Mouse (Mus musculus) adrenal gland, adult 18-20 months (tissue): ENCODE measurements around the gene Pgf. TPM values are rescaled to one million over a fixed set of nuclear protein-coding genes. Genes with fewer than 3 reads are reported as not detected.

Experiments used
- DNase-seq, 2 experiments: peaks; one replicate each; pipeline ENCODE4 v3.0.0; 2021 to 2022; ENCODE audit warnings: low spot score in 2 of 2
- long read RNA-seq, 2 experiments: library from polyadenylated mRNA; stranded (forward); transcript quantifications; one replicate each; pipeline ENCODE4 v2.0.0; 2021
- total RNA-seq, 2 experiments: library from RNA; stranded (reverse); gene quantifications; 1 replicate in 1 of 2; 2 replicates in 1 of 2; pipeline ENCODE4 v1.2.3; 2021

Gene Pgf
- total RNA-seq = 1 to 10 TPM in 1 of 2 experiments, under 1 TPM in 1; 0.30 to 1.4 TPM
- long read RNA-seq, experiment 1, partial matches to known transcripts = 0 of 1 reads
- long read RNA-seq, experiment 1, other reads (novel, unspliced or antisense) = 0 of 1 reads
- long read RNA-seq, experiment 2, partial matches to known transcripts = 0 of 1 reads
- long read RNA-seq, experiment 2, other reads (novel, unspliced or antisense) = 1 of 1 reads

DNA sequence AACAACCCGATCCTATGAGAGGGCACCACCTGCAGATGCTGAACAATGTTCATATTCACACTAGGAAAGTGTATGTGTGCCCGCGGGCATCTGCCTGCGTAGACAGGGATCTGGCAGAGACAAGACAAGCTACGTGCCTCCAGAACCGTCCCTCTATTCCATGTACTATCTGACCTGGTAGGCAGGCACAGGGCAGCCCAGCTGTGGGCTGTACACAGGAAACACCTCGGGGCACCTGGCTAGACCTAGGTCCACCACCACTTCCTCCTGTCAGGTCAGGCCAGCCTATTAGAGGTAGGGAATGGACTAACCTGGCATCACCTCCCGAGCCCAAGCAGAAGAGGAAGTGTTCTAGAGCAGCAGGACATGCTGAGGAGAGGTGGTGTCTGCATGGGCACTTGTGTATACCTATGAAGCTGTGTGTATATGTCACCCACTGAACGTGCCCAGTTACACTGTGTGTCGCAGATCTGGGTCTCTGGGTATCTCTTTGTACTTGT, at the start of gene Pgf:
Pgf (minus strand) TSS at position 51 of the 500 bp plus-strand sequence.
- no peak for DNase-seq

DNA sequence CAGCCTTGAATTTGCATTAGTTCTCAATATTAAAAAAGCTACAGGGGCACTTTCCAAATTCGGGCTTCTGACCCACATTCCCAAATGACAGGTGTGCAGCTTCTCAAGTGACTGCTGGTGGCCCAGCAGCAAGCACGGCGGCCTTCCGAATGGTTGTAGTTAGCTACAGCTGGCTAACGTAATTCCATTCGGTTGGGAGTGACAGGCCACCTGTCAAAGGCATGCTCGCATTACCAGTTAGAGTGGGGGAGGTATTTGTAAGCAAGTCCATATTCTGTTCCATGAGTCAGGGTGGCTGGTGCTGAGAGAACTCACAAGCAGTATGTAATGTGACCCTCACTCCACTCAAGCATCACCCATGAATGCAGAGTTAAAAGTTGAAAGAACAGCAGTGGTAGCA, 49.6 kb upstream of the Pgf start:
- no peak for DNase-seq

DNA sequence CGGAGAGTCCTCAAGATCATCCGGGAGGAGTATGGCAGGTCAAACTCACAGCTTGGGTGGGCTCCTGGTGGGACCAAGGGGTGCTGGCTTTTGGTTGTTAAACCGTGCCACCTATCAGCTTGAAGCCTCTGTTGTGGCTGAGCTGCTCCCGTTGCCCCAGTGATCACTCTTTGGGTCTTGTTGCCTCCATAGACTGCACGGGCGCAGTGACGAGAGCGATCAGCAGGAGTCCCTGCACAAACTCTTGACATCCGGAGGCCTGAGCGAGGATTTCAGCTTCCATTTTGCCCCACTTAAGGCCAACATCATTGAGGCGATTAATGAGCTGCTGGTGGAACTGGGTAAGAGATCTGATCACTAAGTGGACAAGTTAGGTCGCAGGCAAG, 42.3 kb upstream of the Pgf start:
- DNase-seq = no peak

DNA sequence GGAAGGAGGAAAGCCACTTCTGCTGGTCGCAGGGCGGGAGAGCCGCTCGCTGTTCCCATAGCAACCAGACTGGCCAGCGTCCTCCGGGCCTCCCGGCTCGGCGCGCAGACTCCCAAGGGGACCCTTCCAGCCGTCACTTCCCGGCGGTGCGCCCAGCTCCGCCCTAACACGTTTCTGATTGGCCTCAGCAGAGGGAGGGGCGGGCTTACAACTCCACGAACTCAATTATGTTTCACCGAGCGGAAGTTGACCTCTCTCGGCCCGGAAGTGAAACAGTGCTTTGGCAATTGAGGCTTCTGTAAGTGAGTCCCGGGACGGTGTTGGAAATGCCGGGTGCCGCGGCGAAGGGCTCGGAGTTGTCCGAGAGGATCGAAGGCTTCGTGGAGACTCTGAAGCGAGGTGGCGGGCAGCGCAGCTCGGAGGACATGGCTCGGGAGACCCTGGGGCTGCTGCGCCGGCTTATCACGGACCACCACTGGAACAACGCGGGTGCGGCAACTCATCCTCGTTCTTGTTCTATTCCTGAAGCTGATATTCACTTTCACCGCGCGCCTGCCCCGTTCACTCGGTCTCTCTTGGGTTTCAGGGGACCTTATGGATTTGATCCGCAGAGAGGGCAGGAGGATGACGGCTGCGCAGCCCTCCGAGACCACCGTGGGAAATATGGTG, 41.8 kb upstream of the Pgf start, which contains the start of gene Eif2b2:
Eif2b2 (plus strand) TSS at position 246 of the 669 bp plus-strand sequence.
- DNase-seq = peak; percentile 95

DNA sequence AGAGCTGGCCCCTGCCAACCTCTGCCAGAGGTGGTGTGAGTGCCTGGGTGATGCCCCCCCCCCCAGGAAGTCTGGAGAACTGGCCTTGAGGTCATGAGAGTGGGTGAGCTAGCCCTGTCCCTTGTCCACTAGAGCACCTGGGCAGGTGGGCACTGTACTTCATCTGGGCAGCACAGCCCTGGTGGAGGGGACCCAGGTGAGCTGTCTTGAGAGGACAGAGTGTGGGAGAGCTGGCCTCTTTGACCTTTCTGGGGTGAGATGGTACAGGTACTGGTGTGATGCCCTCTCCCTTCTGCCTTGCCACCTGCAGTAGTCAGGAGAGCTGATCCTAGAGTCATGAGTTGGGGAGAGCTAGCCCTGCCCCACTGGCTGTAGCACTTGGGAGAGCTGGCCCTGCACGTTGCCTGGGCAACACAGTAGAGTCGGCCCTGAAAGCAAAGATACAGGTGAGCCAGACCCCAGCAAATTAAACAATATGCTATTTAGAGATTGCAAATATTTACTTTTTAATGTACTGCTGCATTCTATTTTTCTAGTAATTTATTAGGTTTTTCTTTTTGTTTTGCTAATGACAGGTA, 40.2 kb upstream of the Pgf start:
- DNase-seq = no peak

DNA sequence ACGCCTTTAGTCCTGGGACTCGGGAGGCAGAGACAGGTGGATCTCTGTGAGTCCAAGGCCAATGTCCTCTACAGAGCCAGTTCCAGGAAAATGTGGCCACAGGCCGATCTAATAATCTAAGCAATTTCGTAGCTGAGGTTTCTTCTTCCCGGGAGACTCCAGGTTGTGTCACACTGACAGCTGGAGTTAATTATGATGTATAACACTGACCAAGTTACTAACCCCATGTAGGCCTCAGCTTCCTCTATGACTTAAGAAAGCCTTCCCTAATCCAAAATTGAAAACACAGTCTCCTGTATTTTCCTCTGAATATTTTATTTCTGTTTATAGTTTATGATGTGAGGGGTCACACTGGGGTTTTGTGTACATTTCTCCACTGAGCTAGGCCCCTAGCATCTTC, 37.4 kb upstream of the Pgf start:
- no peak for DNase-seq

DNA sequence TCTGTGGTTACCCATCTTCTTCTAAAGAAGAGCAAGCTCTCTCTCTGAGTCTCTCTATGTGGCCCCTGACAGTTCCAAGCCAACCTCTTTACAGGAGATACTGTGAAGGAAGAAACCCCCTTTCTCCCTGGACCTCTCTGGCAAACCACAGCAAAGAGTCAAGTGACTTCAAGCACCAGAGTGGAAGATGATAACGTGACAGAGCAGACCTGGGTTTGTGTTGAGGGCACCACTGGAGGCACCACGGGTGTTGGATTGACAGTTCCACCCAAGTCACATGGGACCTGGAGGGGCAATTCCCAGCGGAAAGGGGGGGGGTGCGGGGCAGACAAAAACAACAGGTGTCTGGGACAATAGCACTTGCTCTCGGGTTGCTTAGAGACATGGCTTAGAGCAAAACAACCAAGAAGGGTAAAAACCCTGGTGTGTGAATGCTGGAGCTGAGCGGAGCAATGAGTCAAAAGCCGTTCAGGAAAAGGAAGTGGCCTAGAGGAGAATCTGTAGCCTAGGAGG, 31.2 kb upstream of the Pgf start:
- DNase-seq = no peak

DNA sequence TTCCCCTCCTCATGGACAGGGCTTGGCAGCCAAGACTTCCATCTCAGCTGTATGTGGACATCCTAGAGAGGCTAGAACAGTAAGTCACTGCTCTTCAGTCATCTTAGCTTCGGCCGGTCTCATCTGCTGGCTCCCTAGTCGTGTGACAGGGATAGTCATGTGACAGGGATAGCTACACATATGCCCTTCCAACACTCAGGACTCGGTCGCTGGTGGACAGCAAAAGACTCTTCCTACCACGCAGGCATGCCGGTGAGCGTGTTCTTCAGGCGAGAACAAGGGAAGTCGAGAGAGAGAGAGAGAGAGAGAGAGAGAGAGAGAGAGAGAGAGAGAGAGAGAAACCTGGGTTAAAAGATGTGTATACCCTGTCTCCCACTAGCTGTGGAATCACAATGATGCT, 27.8 kb upstream of the Pgf start:
- no peak for DNase-seq

DNA sequence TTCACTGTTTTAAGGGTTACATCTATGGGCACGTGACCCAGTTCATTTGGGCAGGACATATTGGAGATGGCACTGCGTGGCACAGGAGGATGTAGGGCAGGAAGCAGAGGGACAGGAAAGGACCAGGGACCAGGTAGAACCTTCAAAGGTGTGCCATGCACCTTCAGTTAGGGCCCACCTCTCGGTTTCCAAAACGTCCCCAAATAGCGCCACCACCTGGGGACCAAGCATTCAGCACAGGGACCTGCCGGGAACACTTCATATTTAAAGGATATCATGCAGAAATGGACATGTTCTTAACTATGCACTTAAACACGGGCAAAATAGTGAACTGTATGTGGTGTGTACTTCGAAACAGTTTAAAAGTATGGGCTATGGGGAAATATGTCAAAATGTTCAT, 26.5 kb upstream of the Pgf start:
- no peak for DNase-seq

DNA sequence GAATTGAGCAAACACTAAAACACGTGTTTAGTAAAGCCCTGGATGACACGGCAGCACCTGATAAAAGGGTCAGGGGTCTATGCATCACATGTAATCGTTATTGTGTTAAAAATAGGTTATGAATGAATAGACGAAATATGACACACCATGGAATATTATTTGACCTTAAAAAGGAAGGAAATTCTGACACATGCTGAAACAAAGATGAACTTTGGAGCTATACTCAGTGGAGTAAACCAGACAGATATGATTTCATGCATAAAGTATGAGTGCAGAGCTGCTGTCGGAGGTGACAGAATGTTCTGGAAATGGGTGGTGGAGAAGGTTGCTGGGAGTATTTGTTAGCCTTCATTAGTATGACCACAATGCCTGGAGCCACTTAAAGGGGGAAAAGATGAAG, 26.1 kb upstream of the Pgf start:
- no peak for DNase-seq

DNA sequence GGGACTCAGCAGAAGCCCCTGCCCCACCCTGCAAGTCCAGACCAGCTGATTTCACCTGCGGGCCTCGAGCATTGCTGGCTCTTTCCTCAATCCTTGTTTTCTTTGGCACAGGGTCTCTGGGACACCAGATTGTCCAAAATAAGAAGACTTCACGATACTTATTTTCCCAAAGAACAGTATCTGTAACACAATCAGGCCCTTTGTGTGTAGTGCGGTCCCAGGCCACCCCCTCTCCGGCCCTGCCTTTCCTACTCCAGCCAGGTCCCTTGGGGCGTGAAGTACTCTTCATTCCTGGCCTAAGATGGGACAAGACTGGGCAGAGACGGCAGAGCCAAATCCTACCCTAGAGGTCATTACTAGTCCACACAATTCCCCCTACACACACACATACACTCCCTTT, 24.6 kb upstream of the Pgf start:
- DNase-seq = no peak

DNA sequence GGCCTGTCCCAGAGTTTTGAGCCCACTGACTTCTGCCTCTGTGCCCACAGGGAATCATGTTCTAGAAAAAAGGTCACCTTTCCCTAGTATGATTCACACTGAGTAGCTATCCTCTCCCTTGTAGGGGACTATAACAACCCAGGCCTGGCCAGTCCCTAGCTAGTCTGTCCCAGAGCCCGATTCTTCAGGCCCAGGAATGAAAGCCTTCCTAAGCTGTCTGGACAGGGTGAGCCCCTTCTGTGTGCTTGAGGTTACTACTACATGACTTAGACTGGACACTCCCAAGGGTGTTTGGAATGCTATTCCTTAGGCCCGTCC, 24.2 kb upstream of the Pgf start:
- no peak for DNase-seq

DNA sequence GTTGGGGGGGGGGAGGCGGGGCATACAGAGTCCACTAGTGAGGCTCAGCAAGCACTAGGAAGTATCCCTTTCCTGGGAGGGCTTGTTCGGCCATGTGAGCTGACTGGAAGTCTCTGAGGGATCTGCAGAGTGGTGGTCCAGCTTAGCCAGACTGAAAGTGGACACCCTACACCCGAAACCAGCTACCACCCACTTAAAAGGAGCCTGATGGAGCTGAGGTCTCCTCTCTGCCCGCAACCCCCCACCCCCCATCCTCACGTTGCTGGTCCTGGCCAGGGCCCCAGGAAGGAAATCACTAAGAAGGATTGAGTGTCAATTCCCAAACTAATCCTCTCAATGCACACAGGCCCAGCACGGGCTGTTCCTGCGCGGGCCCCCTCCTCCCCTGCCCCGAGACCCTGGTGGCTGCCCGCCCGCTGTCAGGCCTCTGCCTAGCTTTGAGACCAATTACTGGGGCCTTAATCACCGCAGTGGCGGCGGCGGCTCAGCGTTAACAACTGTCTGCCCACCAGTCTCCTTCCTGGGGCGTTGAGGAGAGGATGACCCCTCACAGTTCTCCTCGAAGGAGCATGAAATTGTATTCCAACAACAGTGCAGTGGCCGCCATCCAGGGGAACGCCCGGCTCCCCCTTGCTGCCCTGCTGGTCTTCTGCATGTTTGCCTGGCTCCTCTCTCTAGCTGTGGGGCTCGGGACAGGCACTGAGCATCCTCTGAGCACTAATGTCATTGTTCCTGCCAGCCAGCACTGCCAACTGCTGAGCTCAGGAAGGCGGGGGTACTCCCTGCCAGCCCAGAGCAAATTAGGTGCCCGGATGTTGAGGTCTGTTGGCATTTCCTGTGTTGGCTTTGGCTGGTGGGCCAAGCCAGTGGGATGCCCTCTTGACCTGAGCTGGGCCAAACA, 23.6 kb upstream of the Pgf start:
- DNase-seq = no peak

DNA sequence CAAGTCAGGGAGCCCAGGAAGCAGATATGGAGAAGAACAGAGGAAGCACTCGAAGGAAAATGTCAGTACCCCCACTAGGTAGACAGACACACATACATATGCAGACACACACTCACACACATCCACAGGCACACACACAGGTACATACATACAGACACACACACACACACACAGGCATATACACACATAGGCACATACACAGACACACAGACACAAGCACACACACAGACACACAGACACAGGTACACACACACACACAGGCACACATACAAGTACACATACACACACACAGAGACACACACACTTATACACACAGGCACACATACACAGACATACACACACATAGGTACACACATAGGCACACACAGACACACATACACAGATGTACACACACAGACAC, 22.4 kb upstream of the Pgf start:
- no peak for DNase-seq

DNA sequence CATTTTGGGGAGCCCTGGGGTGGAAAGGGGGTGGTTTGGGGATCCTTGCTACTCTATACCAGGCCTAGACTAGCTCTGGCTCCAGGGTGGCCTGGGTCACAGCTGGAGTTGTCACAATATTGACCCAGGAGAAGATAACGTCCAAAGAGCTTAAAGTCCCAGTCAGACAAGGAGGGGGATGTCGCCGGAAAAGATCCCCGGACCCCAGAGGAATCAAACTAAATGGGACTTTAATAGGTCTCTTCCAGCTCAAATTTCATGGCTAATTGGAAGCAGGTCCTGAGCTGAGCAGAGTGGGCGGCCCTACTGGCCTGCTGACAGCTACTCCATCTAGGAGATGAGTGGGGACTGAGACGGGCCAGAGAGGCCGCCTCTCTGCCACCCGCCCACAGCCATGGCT, 20.3 kb upstream of the Pgf start:
- DNase-seq = no peak

DNA sequence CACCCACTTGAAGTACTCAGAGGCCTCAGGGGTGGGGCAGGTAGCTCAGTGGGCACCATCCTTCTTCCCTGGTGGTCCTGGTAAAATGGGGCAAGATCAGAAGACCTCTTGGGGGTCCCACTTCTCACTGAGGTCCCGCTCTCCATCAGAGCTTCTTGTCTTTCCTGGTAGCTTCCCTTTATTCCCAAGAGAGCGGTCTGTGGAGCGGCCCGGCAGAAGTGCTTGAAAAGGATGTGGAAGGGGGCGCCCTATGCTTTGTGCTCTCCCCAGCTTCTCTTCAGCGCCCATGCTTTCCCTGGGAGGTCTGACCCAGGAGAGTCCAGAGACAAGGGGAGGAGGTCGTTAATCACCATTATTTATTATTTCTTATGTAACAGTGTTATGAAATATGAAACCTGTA, 19.8 kb upstream of the Pgf start:
- DNase-seq = no peak

DNA sequence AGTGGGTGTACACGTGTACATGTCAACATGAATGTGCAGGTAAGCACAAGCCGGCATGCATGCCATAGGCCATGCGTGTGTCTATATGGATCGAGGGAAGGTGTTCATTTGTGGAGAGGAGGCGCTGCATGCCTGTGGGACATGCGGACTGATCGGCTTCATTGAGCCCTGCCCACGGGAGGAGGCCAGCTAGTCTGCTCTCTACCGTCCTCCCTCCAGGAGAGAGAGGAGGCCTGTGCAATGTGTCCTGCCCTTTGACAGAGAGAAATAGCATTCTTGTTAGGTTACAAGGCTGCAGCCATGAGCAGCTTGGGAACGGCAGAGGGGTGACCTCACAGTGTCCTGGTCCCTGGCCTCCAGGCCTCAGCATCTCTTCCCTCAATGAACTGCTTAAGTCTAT, 18.6 kb upstream of the Pgf start:
- DNase-seq = no peak

DNA sequence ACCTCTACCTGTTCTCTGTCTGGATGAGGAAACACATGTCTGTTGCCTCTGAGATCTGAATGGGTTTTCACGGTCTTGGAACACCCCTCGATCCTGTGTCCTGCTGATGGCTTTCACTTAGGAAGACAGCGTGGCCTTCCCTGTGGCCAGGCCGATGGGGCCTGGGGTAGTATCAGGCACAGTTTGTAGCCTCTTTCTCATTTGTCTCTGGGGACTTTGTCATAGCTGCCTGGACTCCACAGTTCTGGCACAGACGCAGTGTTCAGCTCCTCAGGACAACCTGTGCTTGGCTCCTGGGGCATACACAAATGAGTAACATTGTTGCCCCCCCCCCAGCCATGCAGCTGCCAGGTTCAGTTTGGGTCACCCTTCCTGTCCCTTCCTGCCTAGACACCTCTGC, 17.5 kb upstream of the Pgf start:
- DNase-seq = no peak

DNA sequence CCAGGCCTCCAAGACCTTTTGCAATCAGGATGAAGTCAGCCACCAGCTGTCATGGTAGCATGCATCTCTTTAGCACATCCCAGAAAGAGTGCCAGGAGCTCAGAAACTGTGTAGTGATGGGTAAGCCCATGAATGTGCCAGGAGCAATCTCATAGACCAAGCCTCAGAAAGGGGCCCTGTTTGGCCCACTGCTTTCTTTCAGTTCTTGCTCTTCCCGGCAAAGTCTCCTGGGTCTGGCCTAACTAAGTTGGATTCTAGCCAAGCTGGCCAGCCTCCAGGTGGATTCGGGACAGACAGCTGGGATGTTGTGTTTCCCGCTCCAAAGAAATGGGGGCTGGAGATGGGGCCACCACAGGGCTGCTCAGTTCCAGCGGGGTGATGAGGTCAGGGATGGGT, 17.0 kb upstream of the Pgf start:
- peak; percentile 43 to 57 for DNase-seq

DNA sequence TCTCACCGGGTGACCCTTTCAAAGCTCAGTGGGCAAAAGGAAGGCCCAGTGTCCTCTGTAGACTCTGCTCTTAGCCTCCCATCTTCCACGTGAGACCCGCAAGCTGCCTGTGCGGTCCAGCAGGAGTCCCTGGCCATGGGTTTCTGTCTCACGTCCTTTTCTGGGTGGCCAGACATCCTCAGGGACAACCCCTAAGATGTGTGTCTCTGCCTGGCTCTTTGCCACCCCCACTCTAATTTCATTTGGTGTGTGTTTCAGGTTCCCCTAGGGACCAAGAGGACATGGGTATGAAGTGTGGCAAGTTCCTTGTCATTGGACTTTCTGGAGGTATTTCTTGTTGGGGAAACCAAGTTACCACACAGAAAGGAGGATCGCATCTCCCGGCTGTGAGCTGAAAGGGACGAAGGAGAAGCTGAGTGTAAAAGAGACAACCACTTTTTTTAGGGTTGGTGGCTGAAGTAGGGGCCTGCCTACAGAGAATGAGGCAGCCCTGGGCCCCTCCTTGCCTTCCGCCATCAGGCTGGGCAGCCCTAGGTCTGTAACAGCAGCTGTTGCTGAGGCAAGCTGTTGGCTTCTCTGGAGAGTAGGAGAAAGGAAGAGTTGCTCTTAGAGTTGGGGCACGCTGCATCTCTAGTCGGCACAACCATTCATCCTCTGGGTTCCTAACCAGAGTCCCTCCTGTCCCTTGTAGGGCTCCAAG, 16.5 kb upstream of the Pgf start:
- DNase-seq = no peak

DNA sequence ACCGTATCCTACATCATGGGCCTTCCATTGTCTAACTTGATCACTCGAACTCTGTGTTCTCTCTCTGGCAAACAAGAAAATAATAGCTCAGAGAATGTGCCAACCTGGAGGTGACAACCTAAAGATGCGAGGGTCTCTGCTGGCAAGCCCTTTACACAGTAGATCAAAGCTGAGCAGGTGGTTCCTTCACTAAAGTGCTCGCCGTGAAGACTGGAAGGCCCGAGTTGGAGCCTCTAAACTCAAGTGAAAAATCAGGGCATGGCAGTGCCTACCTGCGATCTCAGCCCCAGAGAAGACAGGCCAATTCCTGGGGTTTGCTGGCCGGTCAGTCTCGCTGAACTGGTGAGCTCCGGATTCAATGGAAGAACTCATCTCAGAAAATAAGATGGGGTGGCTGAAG, 15.6 kb upstream of the Pgf start:
- no peak for DNase-seq
